Mouse (Mus musculus): ENCODE measurements around the gene Farp1. TPM values are rescaled to one million over a fixed set of nuclear protein-coding genes. Genes with fewer than 3 reads are reported as not detected.

Gene Farp1
- 1 to 10 TPM; 2.6 to 3.6 TPM for total RNA-seq (2023)

DNA sequence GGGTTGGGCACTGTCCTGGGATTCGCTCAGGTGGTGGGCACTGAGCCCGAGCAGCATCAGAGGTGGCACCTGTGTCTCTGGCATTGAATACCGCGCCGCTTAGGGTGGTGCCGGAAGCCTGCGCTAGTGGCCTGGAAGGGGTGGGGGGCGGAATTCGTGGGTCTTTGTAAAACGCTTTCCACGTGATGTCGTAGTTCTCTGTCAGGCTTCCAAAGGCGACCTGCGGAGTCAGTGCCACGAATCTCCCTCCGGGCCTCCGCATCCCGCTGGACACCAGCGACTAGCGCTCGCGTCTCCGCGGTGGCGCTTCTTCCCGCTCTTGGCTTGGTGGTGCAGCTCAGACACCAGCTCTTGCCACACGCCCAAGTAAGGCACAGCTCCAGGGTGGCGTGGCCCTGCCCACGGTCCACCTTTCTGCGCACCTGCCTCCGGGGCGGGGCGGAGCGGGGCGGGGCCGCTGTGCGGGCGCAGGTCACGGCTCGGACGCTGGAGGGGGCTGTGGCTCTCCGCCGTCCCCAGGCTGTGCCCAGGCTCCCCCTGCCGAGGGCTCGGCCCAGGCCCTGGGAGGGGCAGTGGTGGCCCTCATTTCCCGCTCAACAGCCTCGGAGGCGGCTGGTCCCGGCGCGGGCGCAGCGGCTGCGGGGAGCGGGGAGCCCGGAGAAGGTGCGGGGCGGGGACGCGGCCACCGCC, at the start of gene Farp1:
Gene Farp1 (plus strand): TSS at position 228 of the 690 bp plus-strand sequence.

Other genes starting within 250 kb of the Farp1 start
- gene Ipo5, start 124.0 kb upstream of the Farp1 start, total RNA-seq (2023), result 10 to 100 TPM; 51.1 to 54.1 TPM

Measured in monocyte, adult 59 days (primary cell).